Mouse (Mus musculus) macrophage (primary cell): Measurements from ENCODE around the gene Crmp1. TPM values are rescaled to one million over a fixed set of nuclear protein-coding genes. Genes with fewer than 3 reads are reported as not detected.

Experiments
- H3K27ac ChIP-seq: fragments of 350-480 bp; formaldehyde crosslinking; 2 replicates; pipeline ENCODE4 v1.9.0; 2021
- H3K36me3 ChIP-seq: fragments of 350-480 bp; formaldehyde crosslinking; 2 replicates; pipeline ENCODE4 v1.9.0; 2021; ENCODE audit errors: inconsistent target
- H3K4me3 ChIP-seq: fragments of 350-480 bp; formaldehyde crosslinking; 2 replicates; pipeline ENCODE4 v1.9.0; 2021; ENCODE audit errors: inconsistent target
- H3K79me2 ChIP-seq: fragments of 350-480 bp; formaldehyde crosslinking; 2 replicates; pipeline ENCODE4 v1.9.0; 2021; ENCODE audit errors: inconsistent target
- WGBS: methylation state at CpG from one replicate; pipeline ENCODE4 v1.1.7; 2026; ENCODE audit warnings: inconsistent platforms; ENCODE audit not compliant: missing documents; 5-methylcytosine and 5-hydroxymethylcytosine counted together
- polyA plus RNA-seq: library from polyadenylated mRNA; stranded (reverse); fragments of 250-400 nt; gene quantifications from 3 replicates; pipeline ENCODE4 v1.2.4, GENCODE M21; 2018; ENCODE audit warnings: inconsistent platforms
- total RNA-seq, 78 experiments: library from RNA; depleted of rRNA; stranded (reverse); fragments of 250-400 nt; gene quantifications; 1 replicate in 9 of 78; 2 replicates in 24 of 78; 3 replicates in 43 of 78; 4 replicates in 2 of 78; pipeline ENCODE4 v1.2.4; 2018; ENCODE audit warnings: inconsistent platforms in 56 of 78

The Crmp1 gene
- total RNA-seq (2018; cell fraction: chromatin; rRNA removed), result under 1 TPM in 1 of 26 experiments, not detected in 25; 0.28 TPM
- not detected for total RNA-seq (2018; cell fraction: cytosol; rRNA removed)
- not detected for total RNA-seq (2018; cell fraction: nucleus; rRNA removed)
- polyA plus RNA-seq, result not detected in 3 replicates

GRCm38 (mm10) chr5:37241651-37242151, at the start of gene Crmp1:
Gene Crmp1, plus strand, starts transcription at chr5:37241940.
- no peak within 1 kb of the TSS for H3K27ac ChIP-seq
- no peak within 1 kb of the TSS for H3K4me3 ChIP-seq
- WGBS, result 3% methylated on average over 49 of the region's 56 CpGs
- no peaks in the 10 kb centered on the region for H3K36me3 ChIP-seq
- no peaks in the 10 kb centered on the region for H3K79me2 ChIP-seq

DNA sequence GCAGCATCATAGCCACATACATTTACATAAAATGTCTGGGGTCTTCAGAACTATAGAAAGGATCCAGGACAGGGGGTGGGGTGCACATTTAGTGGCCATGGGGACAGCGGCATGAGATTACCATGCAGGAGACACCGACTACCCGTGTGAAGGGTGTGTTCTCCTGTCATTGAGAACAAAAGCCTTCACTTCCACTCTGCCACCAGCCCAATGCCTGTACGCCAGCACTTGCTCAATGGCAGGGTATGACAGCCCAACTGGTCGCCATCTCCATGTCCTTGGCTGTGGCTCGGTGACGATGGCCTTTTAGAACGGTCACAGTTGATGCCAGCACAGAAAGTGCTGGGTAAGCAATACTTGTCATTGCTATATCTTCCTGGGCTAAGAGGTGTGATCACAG, 45.5 kb upstream of the Crmp1 start:
- 83% methylated on average over 8 of the region's 8 CpGs for WGBS
- Histone ChIP-seq H3K27ac (no peak overlapping the region), H3K79me2 (no peaks in the 10 kb centered on the region), H3K36me3 (no peaks in the 10 kb centered on the region), H3K4me3 (no peak overlapping the region)

DNA sequence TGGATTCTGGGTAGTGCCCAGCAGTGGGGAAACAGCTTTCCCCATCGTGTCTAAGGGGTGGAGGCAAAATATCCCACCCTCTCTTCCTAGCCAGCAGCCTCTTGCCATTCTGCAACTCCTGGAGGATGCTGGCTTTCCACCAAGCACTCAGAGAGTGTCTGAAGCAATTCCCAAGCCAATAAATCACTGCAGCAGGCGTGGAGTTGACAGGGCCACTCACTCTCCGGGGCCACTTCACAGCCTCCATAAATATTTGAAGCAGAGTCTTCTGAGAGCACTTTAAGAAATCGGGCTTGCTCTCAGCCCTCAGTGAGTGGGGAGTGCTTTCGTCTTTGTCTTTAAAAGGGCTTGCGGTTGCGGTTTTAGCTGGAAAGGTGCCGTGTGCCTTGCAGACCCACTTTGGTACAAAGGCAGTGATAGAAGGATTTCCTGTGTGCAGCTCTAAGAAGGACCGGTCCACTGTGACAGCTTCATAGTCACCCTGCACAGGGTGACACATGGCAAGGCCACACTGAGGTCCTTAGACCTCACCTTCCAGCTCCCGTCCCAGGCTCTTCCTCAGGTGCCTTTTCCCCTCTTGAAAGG, 45.0 kb upstream of the Crmp1 start:
- H3K79me2 ChIP-seq, result no peaks in the 10 kb centered on the region
- no peak overlapping the region for H3K4me3 ChIP-seq
- 56% methylated on average over 10 of the region's 10 CpGs for WGBS
- H3K36me3 ChIP-seq, result no peaks in the 10 kb centered on the region
- H3K27ac ChIP-seq, result no peak overlapping the region

DNA sequence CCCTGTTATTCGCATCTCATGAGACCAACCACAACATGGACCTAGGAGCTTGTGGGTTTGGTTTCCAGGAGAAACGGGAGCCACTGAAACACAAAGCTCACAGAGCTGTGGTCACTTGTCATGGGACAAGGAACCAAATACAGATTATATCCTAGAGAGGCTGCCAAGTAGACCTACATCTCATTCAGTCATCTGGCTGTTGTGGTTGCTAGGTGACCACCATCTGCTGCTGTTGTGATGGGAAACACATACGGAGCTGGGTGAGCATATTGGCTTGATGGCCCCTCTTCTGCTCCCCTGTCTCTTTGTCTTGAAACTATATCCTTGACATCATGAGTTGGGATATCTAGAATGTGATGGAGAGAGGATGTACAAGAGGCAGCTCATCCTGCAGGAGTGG, 44.3 kb upstream of the Crmp1 start:
- no peaks in the 10 kb centered on the region for H3K79me2 ChIP-seq
- WGBS, result 33% methylated on average over 3 of the region's 3 CpGs

DNA sequence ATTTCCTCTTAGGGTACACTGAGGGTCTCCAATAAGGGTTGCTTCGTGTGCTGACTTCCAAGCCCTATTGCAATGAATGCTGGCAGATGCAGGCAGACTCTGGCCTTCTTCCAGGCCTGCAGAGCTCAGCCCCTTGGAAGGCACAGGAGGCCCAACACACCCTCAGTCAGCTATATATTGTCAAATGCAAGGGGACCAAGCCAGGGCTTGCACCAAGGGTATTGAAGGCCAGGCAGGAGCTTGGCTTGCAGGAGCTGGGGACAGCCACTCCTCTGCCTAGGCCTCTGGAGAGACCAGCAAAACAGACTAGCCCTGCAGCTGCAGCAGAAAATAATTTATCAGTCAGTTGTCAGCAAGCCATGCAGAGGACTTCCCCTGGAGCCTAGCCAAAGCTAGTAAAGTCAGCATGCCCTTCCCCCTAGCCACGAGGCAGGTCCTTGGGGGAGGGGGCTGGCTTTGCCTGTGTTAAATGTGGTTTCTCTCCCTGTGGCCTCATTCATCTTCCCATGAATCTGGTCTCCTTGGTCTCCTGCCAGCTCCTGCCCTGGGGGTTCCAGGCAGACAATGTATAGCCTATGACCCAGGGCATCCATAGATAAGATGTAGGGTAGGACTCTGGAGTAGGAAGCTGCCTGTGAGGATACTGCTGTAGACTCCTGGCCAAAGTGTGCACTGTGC, 43.6 kb upstream of the Crmp1 start:
- no peak overlapping the region for H3K27ac ChIP-seq
- 19% methylated on average over 2 of the region's 2 CpGs for WGBS
- no peaks in the 10 kb centered on the region for H3K36me3 ChIP-seq
- no peak overlapping the region for H3K4me3 ChIP-seq
- no peaks in the 10 kb centered on the region for H3K79me2 ChIP-seq

More for the DNA sequence above, 44.3 kb upstream of the Crmp1 start:
- no peak overlapping the region for H3K4me3 ChIP-seq
- no peak overlapping the region for H3K27ac ChIP-seq
- no peaks in the 10 kb centered on the region for H3K36me3 ChIP-seq

DNA sequence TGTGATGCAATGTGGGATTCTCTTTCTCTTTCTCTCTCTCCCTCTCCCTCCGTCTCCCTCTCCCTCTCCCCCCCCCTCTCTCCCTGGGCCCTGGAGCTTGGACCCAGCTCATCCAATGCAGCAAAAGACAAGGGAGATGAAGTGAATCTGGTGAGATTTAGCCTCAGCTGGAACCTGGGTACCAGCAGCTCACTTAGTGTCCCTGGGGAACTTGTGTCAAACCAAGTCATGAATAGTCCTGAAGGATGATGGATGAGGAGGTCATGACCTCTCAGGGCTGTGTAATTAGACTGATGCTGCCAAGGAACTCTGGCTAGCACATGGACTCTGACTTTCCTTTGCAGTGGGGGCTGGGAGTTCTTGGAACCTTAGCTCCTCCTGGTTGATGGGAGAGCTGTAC, 39.5 kb upstream of the Crmp1 start:
- H3K79me2 ChIP-seq, result no peaks in the 10 kb centered on the region
- no peaks in the 10 kb centered on the region for H3K36me3 ChIP-seq
- H3K4me3 ChIP-seq, result no peak overlapping the region
- H3K27ac ChIP-seq, result no peak overlapping the region
- 71% methylated on average over 1 of the region's 1 CpGs for WGBS

- Histone ChIP-seq H3K4me3 (no peak overlapping the region), H3K27ac (no peak overlapping the region), H3K79me2 (no peaks in the 10 kb centered on the region), H3K36me3 (no peaks in the 10 kb centered on the region)
- WGBS, result 80% methylated on average over 7 of the region's 7 CpGs
Measured at GRCm38 (mm10) chr5:37204886-37205285, 36.9 kb upstream of the Crmp1 start.

DNA sequence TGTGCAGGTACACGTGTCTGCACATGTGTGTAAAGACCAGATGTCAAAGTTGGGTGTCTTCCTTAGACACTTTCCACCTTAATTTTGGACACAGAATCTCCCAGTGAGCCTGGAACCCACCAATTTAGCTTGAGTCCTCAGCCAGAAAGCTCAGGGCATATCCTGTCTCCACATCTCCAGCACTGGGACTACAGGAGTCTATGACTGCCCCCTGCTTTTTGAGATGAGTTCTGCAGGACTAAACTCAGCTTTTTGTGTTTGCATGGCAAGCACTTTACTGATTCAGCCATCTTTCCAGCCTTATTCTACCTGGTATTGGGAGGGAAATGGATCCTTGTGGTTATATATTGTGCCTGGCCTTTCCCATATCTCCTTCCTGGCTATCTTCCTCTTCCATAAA, 36.3 kb upstream of the Crmp1 start:
- 85% methylated on average over 1 of the region's 1 CpGs for WGBS
- Histone ChIP-seq H3K4me3 (no peak overlapping the region), H3K36me3 (no peaks in the 10 kb centered on the region), H3K27ac (no peak overlapping the region), H3K79me2 (no peaks in the 10 kb centered on the region)

DNA sequence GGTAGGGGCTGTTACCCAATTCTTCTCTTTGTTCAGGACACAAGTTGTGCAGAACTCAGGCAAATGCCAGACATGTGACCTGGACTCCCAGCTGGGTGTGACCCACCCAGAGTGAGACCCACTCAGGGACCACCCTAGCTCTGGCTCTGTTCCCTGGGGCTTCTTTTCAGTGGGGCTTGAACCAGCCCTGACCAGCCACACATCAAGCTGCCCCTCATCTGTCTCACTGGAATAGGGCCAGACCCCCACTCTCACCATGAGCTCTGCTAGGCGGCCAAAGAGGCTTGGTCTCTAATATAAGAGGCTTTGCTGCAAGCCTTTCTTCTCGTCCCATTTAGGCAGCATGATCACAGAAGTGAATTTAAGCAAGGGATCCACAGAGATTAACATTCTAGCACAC, 35.4 kb upstream of the Crmp1 start:
- Histone ChIP-seq H3K4me3 (no peak overlapping the region), H3K79me2 (no peaks in the 10 kb centered on the region), H3K36me3 (no peaks in the 10 kb centered on the region), H3K27ac (no peak overlapping the region)
- 68% methylated on average over 2 of the region's 2 CpGs for WGBS

GRCm38 (mm10) chr5:37212938-37213708, 28.6 kb upstream of the Crmp1 start:
- H3K36me3 ChIP-seq, result no peaks in the 10 kb centered on the region
- H3K4me3 ChIP-seq, result no peak overlapping the region
- 94% methylated on average over 9 of the region's 9 CpGs for WGBS
- H3K79me2 ChIP-seq, result no peaks in the 10 kb centered on the region
- H3K27ac ChIP-seq, result no peak overlapping the region

DNA sequence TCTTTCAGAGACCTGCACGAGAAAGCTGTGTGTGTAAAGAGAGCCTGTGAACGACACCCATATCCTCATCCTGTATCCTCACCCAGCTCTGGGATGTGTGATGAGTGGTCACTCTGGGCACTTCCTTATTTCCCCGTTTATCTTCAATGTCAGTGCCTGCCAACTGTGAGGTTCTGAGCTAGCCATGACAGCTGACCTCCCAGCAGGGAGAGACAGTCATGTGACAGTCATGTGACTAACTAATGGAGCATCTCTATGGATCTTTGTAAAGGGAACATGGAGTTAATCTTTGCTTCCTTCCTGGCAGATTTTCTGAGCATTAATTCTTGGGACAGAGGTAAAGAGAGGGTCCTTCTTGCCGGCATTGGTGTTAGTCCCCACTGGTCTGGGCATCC, 28.0 kb upstream of the Crmp1 start:
- Histone ChIP-seq H3K4me3 (no peak overlapping the region), H3K27ac (no peak overlapping the region), H3K79me2 (no peaks in the 10 kb centered on the region), H3K36me3 (no peaks in the 10 kb centered on the region)
- WGBS, result 57% methylated on average over 4 of the region's 4 CpGs

GRCm38 (mm10) chr5:37214614-37215013, 27.1 kb upstream of the Crmp1 start:
- H3K79me2 ChIP-seq, result no peaks in the 10 kb centered on the region
- WGBS, result 90% methylated on average over 6 of the region's 6 CpGs
- no peak overlapping the region for H3K4me3 ChIP-seq
- H3K36me3 ChIP-seq, result no peaks in the 10 kb centered on the region
- no peak overlapping the region for H3K27ac ChIP-seq

GRCm38 (mm10) chr5:37215276-37215675, 26.5 kb upstream of the Crmp1 start:
- WGBS, result 92% methylated on average over 6 of the region's 7 CpGs
- Histone ChIP-seq H3K4me3 (no peak overlapping the region), H3K36me3 (no peaks in the 10 kb centered on the region), H3K79me2 (no peaks in the 10 kb centered on the region), H3K27ac (no peak overlapping the region)

GRCm38 (mm10) chr5:37219615-37220014, 22.1 kb upstream of the Crmp1 start:
- no peak overlapping the region for H3K27ac ChIP-seq
- H3K4me3 ChIP-seq, result no peak overlapping the region
- H3K79me2 ChIP-seq, result no peaks in the 10 kb centered on the region
- no peaks in the 10 kb centered on the region for H3K36me3 ChIP-seq
- WGBS, result 41% methylated on average over 5 of the region's 5 CpGs

- no peak overlapping the region for H3K4me3 ChIP-seq
- 85% methylated on average over 5 of the region's 5 CpGs for WGBS
- no peak overlapping the region for H3K27ac ChIP-seq
Measured at GRCm38 (mm10) chr5:37220575-37220974, 21.2 kb upstream of the Crmp1 start.

More at GRCm38 (mm10) chr5:37220575-37220974, 21.2 kb upstream of the Crmp1 start:
- H3K79me2 ChIP-seq, result no peaks in the 10 kb centered on the region
- H3K36me3 ChIP-seq, result no peaks in the 10 kb centered on the region
